Mouse (Mus musculus) olfactory bulb, adult 2 months (tissue): Measurements from ENCODE around the gene Als2cl. TPM values are rescaled to one million over a fixed set of nuclear protein-coding genes. Genes with fewer than 3 reads are reported as not detected.

Source experiments
- H3K27ac ChIP-seq: fragments of 200-500 bp; 2 replicates; pipeline ENCODE4 v1.5.1; 2012; ENCODE audit warnings: low read depth, low read length; ENCODE audit not compliant: insufficient read depth
- H3K4me1 ChIP-seq: fragments of 200-500 bp; 2 replicates; pipeline ENCODE4 v1.6.1; 2012; ENCODE audit warnings: low read length; ENCODE audit not compliant: control insufficient read depth, insufficient read depth
- H3K4me3 ChIP-seq: fragments of 200-500 bp; 2 replicates; pipeline ENCODE4 v1.5.1; 2012; ENCODE audit warnings: mild to moderate bottlenecking, low read depth, low read length, moderate library complexity; ENCODE audit not compliant: insufficient read depth
- CTCF ChIP-seq: fragments of 200-500 bp; IDR thresholded peaks from 2 replicates; pipeline ENCODE4 v1.5.1; 2012; ENCODE audit warnings: low read depth, mild to moderate bottlenecking, low read length, moderate library complexity; ENCODE audit not compliant: insufficient read depth
- POLR2A ChIP-seq: fragments of 200-500 bp; IDR thresholded peaks from 2 replicates; pipeline ENCODE4 v1.6.1; 2012; ENCODE audit warnings: mild to moderate bottlenecking, low read depth, low read length, moderate library complexity; ENCODE audit not compliant: insufficient read depth
- WGBS: fragments of 180-500 bp; shearing (Covaris S2); methylation state at CpG from one replicate; pipeline ENCODE4 v1.1.7; 2018; 5-methylcytosine and 5-hydroxymethylcytosine counted together
- polyA plus RNA-seq: library from polyadenylated mRNA; stranded (reverse); fragments of >200 nt; gene quantifications from 2 replicates; pipeline ENCODE4 v1.2.4, GENCODE M21; 2012; ENCODE audit warnings: low replicate concordance; ENCODE audit not compliant: missing spikeins, insufficient read depth, insufficient read length

Als2cl gene
- polyA plus RNA-seq, 1 experiment = not detected

- TF ChIP-seq CTCF (no peak), POLR2A (no peak)
- Histone ChIP-seq H3K27ac (no peak overlapping the region), H3K4me1 (no peaks in the 10 kb centered on the region), H3K4me3 (no peak overlapping the region)
- WGBS = 86% methylated on average over 4 of the region's 4 CpGs
Observed at GRCm38 (mm10) chr9:110907838-110908630, 28.4 kb downstream of the Als2cl start.

GRCm38 (mm10) chr9:110908631-110909016 is 29.0 kb downstream of the Als2cl start:
- WGBS = 95% methylated on average over 3 of the region's 3 CpGs
- TF ChIP-seq POLR2A (no peak), CTCF (no peak)
- H3K4me3 ChIP-seq = no peak overlapping the region
- H3K4me1 ChIP-seq = no peaks in the 10 kb centered on the region
- no peak overlapping the region for H3K27ac ChIP-seq

GRCm38 (mm10) chr9:110909371-110909967 is 29.8 kb downstream of the Als2cl start:
- Histone ChIP-seq H3K27ac (no peak overlapping the region), H3K4me3 (no peak overlapping the region), H3K4me1 (no peaks in the 10 kb centered on the region)
- TF ChIP-seq POLR2A (no peak), CTCF (no peak)
- 64% methylated on average over 6 of the region's 6 CpGs for WGBS

GRCm38 (mm10) chr9:110914631-110915236 is 35.1 kb downstream of the Als2cl start:
- Histone ChIP-seq H3K4me3 (no peak overlapping the region), H3K27ac (no peak overlapping the region), H3K4me1 (no peaks in the 10 kb centered on the region)
- TF ChIP-seq POLR2A (no peak), CTCF (no peak)
- 63% methylated on average over 21 of the region's 21 CpGs for WGBS

GRCm38 (mm10) chr9:110915466-110915865 is 35.8 kb downstream of the Als2cl start:
- Histone ChIP-seq H3K4me1 (no peaks in the 10 kb centered on the region), H3K27ac (no peak overlapping the region), H3K4me3 (no peak overlapping the region)
- TF ChIP-seq POLR2A (no peak), CTCF (no peak)
- WGBS = 71% methylated on average over 8 of the region's 8 CpGs

- 95% methylated on average over 7 of the region's 7 CpGs for WGBS
- H3K4me1 ChIP-seq = no peaks in the 10 kb centered on the region
- no peak within 1 kb of the TSS for H3K4me3 ChIP-seq
- no peak within 1 kb of the TSS for H3K27ac ChIP-seq
- TF ChIP-seq CTCF (no peak), POLR2A (no peak)
Observed at GRCm38 (mm10) chr9:110916786-110917185, 37.1 kb downstream of the Als2cl start, which contains the start of gene Fam240a. Gene Fam240a, minus strand, starts transcription at chr9:110916861.

GRCm38 (mm10) chr9:110920665-110921419 is 41.2 kb downstream of the Als2cl start:
- Histone ChIP-seq H3K4me3 (no peak overlapping the region), H3K4me1 (no peaks in the 10 kb centered on the region), H3K27ac (no peak overlapping the region)
- no peak for TF ChIP-seq CTCF
- no peak for TF ChIP-seq POLR2A
- WGBS = 54% methylated on average over 15 of the region's 15 CpGs

GRCm38 (mm10) chr9:110922759-110923158 is 43.1 kb downstream of the Als2cl start:
- Histone ChIP-seq H3K27ac (no peak overlapping the region), H3K4me1 (no peaks in the 10 kb centered on the region), H3K4me3 (no peak overlapping the region)
- 19% methylated on average over 7 of the region's 7 CpGs for WGBS
- no peak for TF ChIP-seq POLR2A
- TF ChIP-seq CTCF = peak; percentile 64; the same call in 1 of the 2 replicates

- WGBS = 54% methylated on average over 6 of the region's 6 CpGs
- TF ChIP-seq POLR2A (no peak), CTCF (no peak)
- no peak overlapping the region for H3K27ac ChIP-seq
Observed at GRCm38 (mm10) chr9:110931573-110931972, 51.9 kb downstream of the Als2cl start.

More at GRCm38 (mm10) chr9:110931573-110931972, 51.9 kb downstream of the Als2cl start:
- no peak overlapping the region for H3K4me3 ChIP-seq
- no peaks in the 10 kb centered on the region for H3K4me1 ChIP-seq
